Mouse (Mus musculus) MEL (cell line): ENCODE results near the gene 2700049A03Rik. TPM values are rescaled to one million over a fixed set of nuclear protein-coding genes. Genes with fewer than 3 reads are reported as not detected.

Source experiments
- DNase-seq: peaks from one replicate; pipeline ENCODE4 v3.0.0; 2011; ENCODE audit warnings: low read depth, low spot score
- H3K27ac ChIP-seq: 2 replicates; pipeline ENCODE4 v1.5.1; 2012; ENCODE audit warnings: low read depth, mild to moderate bottlenecking, control low read depth, low read length, moderate library complexity; ENCODE audit not compliant: control insufficient read depth
- H3K27me3 ChIP-seq, 2 experiments: fragments of 150-350 bp in 1 of 2; sonication (generic) in 1 of 2; 2 replicates each; pipeline ENCODE4 v1.6.1; 2012; ENCODE audit warnings: low read length in 2 of 2, mild to moderate bottlenecking in 2 of 2, improper control_type of control experiment in 1 of 2, moderate library complexity in 1 of 2; ENCODE audit not compliant: insufficient read depth in 2 of 2, control insufficient read depth in 1 of 2
- H3K36me3 ChIP-seq, 2 experiments: 2 replicates each; pipeline ENCODE4 v1.6.1; 2012 to 2014; ENCODE audit warnings: low read length in 2 of 2, improper control_type of control experiment in 1 of 2, inconsistent platforms in 1 of 2, mild to moderate bottlenecking in 1 of 2; ENCODE audit not compliant: insufficient read depth in 2 of 2, control insufficient read depth in 1 of 2
- H3K4me1 ChIP-seq, 2 experiments: fragments of 150-350 bp in 1 of 2; sonication (generic) in 1 of 2; 2 replicates each; pipeline ENCODE4 v1.6.1; 2012; ENCODE audit warnings: low read length in 2 of 2, improper control_type of control experiment in 1 of 2, mild to moderate bottlenecking in 1 of 2; ENCODE audit not compliant: insufficient read depth in 2 of 2, control insufficient read depth in 1 of 2
- H3K4me3 ChIP-seq, 2 experiments: fragments of 150-350 bp in 1 of 2; sonication (generic) in 1 of 2; 2 replicates each; pipeline ENCODE4 v1.5.1; 2012; ENCODE audit warnings: low read depth in 2 of 2, low read length in 2 of 2, mild to moderate bottlenecking in 2 of 2, moderate library complexity in 2 of 2, control low read depth in 1 of 2, improper control_type of control experiment in 1 of 2; ENCODE audit not compliant: control insufficient read depth in 1 of 2, insufficient read depth in 1 of 2
- H3K79me2 ChIP-seq: 2 replicates; pipeline ENCODE4 v1.6.1; 2012; ENCODE audit warnings: mild to moderate bottlenecking, low read length, moderate library complexity; ENCODE audit not compliant: control insufficient read depth, poor library complexity, insufficient read depth
- H3K9ac ChIP-seq: 2 replicates; pipeline ENCODE4 v1.6.1; 2012; ENCODE audit warnings: low read depth, mild to moderate bottlenecking, control low read depth, low read length, moderate library complexity; ENCODE audit not compliant: control insufficient read depth, poor library complexity, severe bottlenecking
- H3K9me3 ChIP-seq: fragments of 150-350 bp; sonication (generic); replicated peaks from 2 replicates; pipeline ENCODE4 v1.6.1; 2012; ENCODE audit warnings: mild to moderate bottlenecking, low read length, improper control_type of control experiment, moderate library complexity; ENCODE audit not compliant: insufficient read depth
- BHLHE40 ChIP-seq: IDR thresholded peaks from 2 replicates; pipeline ENCODE4 v1.6.1; 2012; ENCODE audit warnings: low read depth, mild to moderate bottlenecking, inconsistent platforms, low read length, improper control_type of control experiment, borderline replicate concordance
- CHD1 ChIP-seq: IDR thresholded peaks from 2 replicates; pipeline ENCODE4 v1.6.1; 2012; ENCODE audit warnings: low read depth, mild to moderate bottlenecking, inconsistent platforms, low read length, improper control_type of control experiment
- CHD2 ChIP-seq: IDR thresholded peaks from 2 replicates; pipeline ENCODE4 v1.6.1; 2011; ENCODE audit warnings: low read length, improper control_type of control experiment
- CTCF ChIP-seq, 3 experiments: IDR thresholded peaks in 2 of 3; conservative IDR thresholded peaks in 1 of 3; 2 replicates each; pipeline ENCODE4 v1.5.1; 2011 to 2012; ENCODE audit warnings: low read length in 3 of 3, low read depth in 2 of 3, mild to moderate bottlenecking in 2 of 3, improper control_type of control experiment in 1 of 3, inconsistent platforms in 1 of 3, mixed read lengths in 1 of 3, moderate library complexity in 1 of 3; ENCODE audit not compliant: control insufficient read depth in 1 of 3, insufficient read depth in 1 of 3, poor library complexity in 1 of 3, severe bottlenecking in 1 of 3
- E2F4 ChIP-seq: IDR thresholded peaks from 2 replicates; pipeline ENCODE4 v1.6.1; 2011; ENCODE audit warnings: low read depth, low read length, improper control_type of control experiment, borderline replicate concordance
- ELF1 ChIP-seq: IDR thresholded peaks from 2 replicates; pipeline ENCODE4 v1.6.1; 2014; ENCODE audit warnings: low read depth, mild to moderate bottlenecking, inconsistent platforms, low read length, improper control_type of control experiment, moderate library complexity
- EP300 ChIP-seq, 2 experiments: IDR thresholded peaks; 2 replicates each; pipeline ENCODE4 v1.6.1; 2011; ENCODE audit warnings: improper control_type of control experiment in 2 of 2, low read length in 2 of 2, low read depth in 1 of 2, mild to moderate bottlenecking in 1 of 2
- ETS1 ChIP-seq: IDR thresholded peaks from 2 replicates; pipeline ENCODE4 v1.6.1; 2012; ENCODE audit warnings: low read depth, mild to moderate bottlenecking, inconsistent platforms, low read length, improper control_type of control experiment, moderate library complexity
- GATA1 ChIP-seq: IDR thresholded peaks from 2 replicates; pipeline ENCODE4 v1.6.1; 2011; ENCODE audit warnings: low read depth, low read length, improper control_type of control experiment
- HCFC1 ChIP-seq: IDR thresholded peaks from 2 replicates; pipeline ENCODE4 v1.6.1; 2012; ENCODE audit warnings: low read depth, mild to moderate bottlenecking, inconsistent platforms, low read length, improper control_type of control experiment, moderate library complexity
- JUND ChIP-seq: IDR thresholded peaks from 2 replicates; pipeline ENCODE4 v1.6.1; 2011; ENCODE audit warnings: low read depth, mild to moderate bottlenecking, improper control_type of control experiment, low read length
- KAT2A ChIP-seq: conservative IDR thresholded peaks from 2 replicates; pipeline ENCODE4 v1.6.1; 2012; ENCODE audit warnings: low read depth, low read length, improper control_type of control experiment, inconsistent platforms
- MAZ ChIP-seq: IDR thresholded peaks from 2 replicates; pipeline ENCODE4 v1.6.1; 2012; ENCODE audit warnings: low read depth, mild to moderate bottlenecking, inconsistent platforms, low read length, improper control_type of control experiment
- MEF2A ChIP-seq: IDR thresholded peaks from 2 replicates; pipeline ENCODE4 v1.6.1; 2014; ENCODE audit warnings: low read depth, mild to moderate bottlenecking, inconsistent platforms, low read length, improper control_type of control experiment; ENCODE audit not compliant: poor library complexity, insufficient replicate concordance, severe bottlenecking; ENCODE audit errors: extremely low read depth
- MYB ChIP-seq: IDR thresholded peaks from 2 replicates; pipeline ENCODE4 v1.6.1; 2011; ENCODE audit warnings: mild to moderate bottlenecking, low read depth, low read length, improper control_type of control experiment
- MYC ChIP-seq: IDR thresholded peaks from 2 replicates; pipeline ENCODE4 v1.6.1; 2011; ENCODE audit warnings: low read depth, mild to moderate bottlenecking, low read length, improper control_type of control experiment, moderate library complexity
- POLR2A ChIP-seq, 2 experiments: IDR thresholded peaks; 2 replicates each; pipeline ENCODE4 v1.6.1; 2011 to 2012; ENCODE audit warnings: low read length in 2 of 2, mild to moderate bottlenecking in 2 of 2, control low read depth in 1 of 2, improper control_type of control experiment in 1 of 2, low read depth in 1 of 2, moderate library complexity in 1 of 2; ENCODE audit not compliant: control insufficient read depth in 1 of 2, insufficient read depth in 1 of 2, poor library complexity in 1 of 2
- POLR2AphosphoS2 ChIP-seq: IDR thresholded peaks from 2 replicates; pipeline ENCODE4 v1.6.1; 2011; ENCODE audit warnings: low read length, improper control_type of control experiment
- RAD21 ChIP-seq: IDR thresholded peaks from 2 replicates; pipeline ENCODE4 v1.6.1; 2011; ENCODE audit warnings: mild to moderate bottlenecking, low read depth, low read length, improper control_type of control experiment
- RCOR1 ChIP-seq: IDR thresholded peaks from 2 replicates; pipeline ENCODE4 v1.6.1; 2012; ENCODE audit warnings: low read depth, mild to moderate bottlenecking, inconsistent platforms, low read length, improper control_type of control experiment
- TAL1 ChIP-seq: IDR thresholded peaks from 2 replicates; pipeline ENCODE4 v1.6.1; 2012; ENCODE audit warnings: mild to moderate bottlenecking, inconsistent platforms, low read length, moderate library complexity, mixed read lengths
- TCF12 ChIP-seq: IDR thresholded peaks from 2 replicates; pipeline ENCODE4 v1.6.1; 2014; ENCODE audit warnings: low read depth, mild to moderate bottlenecking, inconsistent platforms, low read length, improper control_type of control experiment, moderate library complexity
- USF2 ChIP-seq, 2 experiments: IDR thresholded peaks; 2 replicates each; pipeline ENCODE4 v1.6.1; 2011 to 2012; ENCODE audit warnings: improper control_type of control experiment in 2 of 2, low read length in 2 of 2, borderline replicate concordance in 1 of 2, inconsistent platforms in 1 of 2, low read depth in 1 of 2, mild to moderate bottlenecking in 1 of 2; ENCODE audit not compliant: insufficient read depth in 1 of 2
- polyA plus RNA-seq, 2 experiments: library from polyadenylated mRNA; stranded (reverse) in 1 of 2; unstranded in 1 of 2; fragments of >175 nt in 1 of 2; fragments of >200 nt in 1 of 2; gene quantifications; 2 replicates each; pipeline versions ENCODE4 v1.2.1 to v1.2.4; 2012; ENCODE audit warnings: low replicate concordance in 2 of 2, low read depth in 1 of 2; ENCODE audit not compliant: insufficient read length in 2 of 2, insufficient read depth in 1 of 2, missing spikeins in 1 of 2
- total RNA-seq: library from RNA; depleted of rRNA; stranded (reverse); fragments of 300-350 nt; gene quantifications from 2 replicates; pipeline ENCODE4 v1.2.3, GENCODE M21; 2012

Gene 2700049A03Rik
- total and polyA plus RNA-seq, 3 experiments = 5.8 to 7.2 TPM; not detected in 1

DNA sequence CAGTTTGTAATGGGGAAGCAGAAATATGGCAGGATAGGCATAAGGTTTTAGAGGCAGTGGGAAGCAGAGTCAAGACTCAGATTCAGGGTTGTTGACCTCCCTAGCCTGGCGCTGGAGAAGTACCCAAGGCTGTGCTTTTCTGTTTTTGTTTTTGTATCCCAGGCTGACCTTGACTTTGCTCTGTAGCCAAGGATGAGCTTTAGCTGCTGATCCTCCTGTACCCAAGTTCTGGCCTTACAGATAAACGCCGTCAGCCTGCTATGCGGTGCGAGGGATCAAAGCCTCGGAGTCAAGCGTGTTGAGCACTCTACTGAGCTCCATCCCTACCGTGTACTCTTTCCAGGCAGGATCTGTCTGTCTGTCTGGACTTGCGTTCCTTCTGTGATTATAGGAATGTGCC lies 12.2 kb downstream of the 2700049A03Rik start:
- TF ChIP-seq RCOR1 (no peak), RAD21 (no peak), MAZ (no peak), HCFC1 (no peak), MEF2A (no peak)
- Histone ChIP-seq H3K9ac (no peak overlapping the region), H3K4me3 (no peak overlapping the region), H3K27ac (no peak overlapping the region), H3K36me3 (peaks cover 2 to 7% of the 10 kb centered on the region in 2 experiments), H3K4me1 (peaks cover 0 to 5% of the 10 kb centered on the region in 2 experiments; a peak in 2 of 4 replicates), H3K27me3 (no peaks in the 10 kb centered on the region), H3K9me3 (no peaks in the 10 kb centered on the region), H3K79me2 (no peaks in the 10 kb centered on the region)
- DNase-seq = no peak

DNA sequence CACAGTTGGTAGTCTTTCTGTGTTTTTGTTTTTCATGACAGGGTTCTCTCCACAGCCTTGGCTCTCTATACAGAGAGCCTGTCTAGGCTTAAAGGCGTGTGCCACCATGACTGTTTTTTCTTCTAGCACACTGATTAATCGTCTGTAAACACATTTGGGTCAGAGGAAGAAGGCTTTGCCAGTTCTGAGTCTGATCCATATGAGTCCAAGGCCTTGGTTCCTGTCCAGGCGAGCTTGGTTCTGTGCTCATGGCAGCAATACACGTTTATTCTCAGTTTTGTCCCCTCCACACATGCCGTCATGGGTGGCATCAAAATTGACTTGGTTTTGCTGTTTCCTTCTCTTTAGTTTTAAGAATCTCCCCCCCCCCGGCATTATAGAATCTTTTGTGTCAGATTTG lies 12.8 kb downstream of the 2700049A03Rik start:
- H3K27me3 ChIP-seq = no peaks in the 10 kb centered on the region
- no peak for DNase-seq
- peaks cover 2 to 7% of the 10 kb centered on the region in 2 experiments for H3K36me3 ChIP-seq
- H3K9ac ChIP-seq = no peak overlapping the region
- peaks cover 0 to 5% of the 10 kb centered on the region in 2 experiments; a peak in 2 of 4 replicates for H3K4me1 ChIP-seq
- H3K4me3 ChIP-seq = no peak overlapping the region
- no peak overlapping the region for H3K27ac ChIP-seq
- no peaks in the 10 kb centered on the region for H3K79me2 ChIP-seq
- H3K9me3 ChIP-seq = no peaks in the 10 kb centered on the region
- no peak for TF ChIP-seq POLR2AphosphoS2
- TF ChIP-seq ETS1 = no peak
- no peak for TF ChIP-seq BHLHE40
- no peak for TF ChIP-seq CTCF (IDR thresholded peaks at IDR 0.05 in 2 of 3, conservative IDR thresholded peaks at IDR 0.05 in 1 of 3; ENCODE audit: control insufficient read depth in 1 of 3, insufficient read depth in 1 of 3, low read depth in 2 of 3, low read length in 3 of 3, poor library complexity in 1 of 3, severe bottlenecking in 1 of 3)
- no peak for TF ChIP-seq MAZ
- TF ChIP-seq CHD1 = no peak
- no peak for TF ChIP-seq TAL1
- TF ChIP-seq GATA1 = no peak
- TF ChIP-seq KAT2A = no peak

DNA sequence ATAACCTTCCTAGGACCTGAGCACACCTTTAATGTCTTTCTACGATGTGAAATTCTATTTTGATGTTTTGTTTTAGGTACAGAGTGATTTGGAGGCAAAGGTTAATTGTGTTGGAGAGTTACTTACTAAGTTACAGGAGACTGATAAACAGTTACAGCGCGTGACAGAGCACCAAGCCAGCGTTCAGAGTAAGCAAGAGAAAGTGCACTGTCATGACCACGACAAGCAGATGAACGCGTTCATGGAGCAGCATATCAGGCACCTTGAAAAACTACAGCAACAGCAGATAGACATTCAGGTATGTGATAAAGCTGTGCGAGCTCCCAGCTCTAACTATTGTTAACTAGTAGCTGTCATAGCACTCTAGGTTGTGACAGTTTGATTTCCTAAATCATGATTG lies 13.5 kb downstream of the 2700049A03Rik start:
- Histone ChIP-seq H3K27me3 (no peaks in the 10 kb centered on the region), H3K9me3 (no peaks in the 10 kb centered on the region), H3K4me1 (peaks cover 0 to 5% of the 10 kb centered on the region in 2 experiments; a peak in 2 of 4 replicates), H3K9ac (no peak overlapping the region), H3K4me3 (no peak overlapping the region), H3K79me2 (no peaks in the 10 kb centered on the region), H3K36me3 (peaks cover 2 to 7% of the 10 kb centered on the region in 2 experiments), H3K27ac (no peak overlapping the region)
- TF ChIP-seq POLR2A (IDR thresholded peaks at IDR 0.05; ENCODE audit: control insufficient read depth in 1 of 2, insufficient read depth in 1 of 2, low read depth in 1 of 2, low read length in 2 of 2, poor library complexity in 1 of 2) = no peak
- no peak for TF ChIP-seq ELF1
- TF ChIP-seq MYB = no peak
- TF ChIP-seq TCF12 = no peak
- TF ChIP-seq RCOR1 = no peak
- no peak for TF ChIP-seq USF2 (IDR thresholded peaks at IDR 0.05; ENCODE audit: borderline replicate concordance in 1 of 2, insufficient read depth in 1 of 2, low read depth in 1 of 2, low read length in 2 of 2)
- 0 out of 2 replicates have a peak, but pooled peaks have one; percentile 25 for TF ChIP-seq MYC
- no peak for TF ChIP-seq CHD1
- TF ChIP-seq GATA1 = 0 out of 2 replicates have a peak, but pooled peaks have one; percentile 14
- TF ChIP-seq HCFC1 = no peak
- 0 out of 2 replicates have a peak, but pooled peaks have one; percentile 15 for TF ChIP-seq ETS1
- TF ChIP-seq MAZ = no peak
- TF ChIP-seq CHD2 = no peak
- no peak for TF ChIP-seq E2F4
- TF ChIP-seq EP300 (IDR thresholded peaks at IDR 0.05; ENCODE audit: low read depth in 1 of 2, low read length in 2 of 2) = peak; percentile 30 to 31; a peak in 3 of 4 replicates
- TF ChIP-seq JUND = no peak
- DNase-seq = peak; percentile 59
